Mouse (Mus musculus) testis, adult 10 weeks (tissue): ENCODE measurements around the gene Tpsb2. TPM values are rescaled to one million over a fixed set of nuclear protein-coding genes. Genes with fewer than 3 reads are reported as not detected.

ENCODE experiments used
- polyA plus RNA-seq: library from polyadenylated mRNA; stranded (reverse); fragments of 350-450 nt; fragmentation: Illumina TruSeq; extraction: RNeasy Lipid Tissue Mini Kit (QIAGEN cat#74804); gene quantifications from one replicate; pipeline ENCODE4 v1.2.3, GENCODE M21; 2014; ENCODE audit warnings: low read depth, low replicate concordance

Tpsb2 gene
- polyA plus RNA-seq = not detected

DNA sequence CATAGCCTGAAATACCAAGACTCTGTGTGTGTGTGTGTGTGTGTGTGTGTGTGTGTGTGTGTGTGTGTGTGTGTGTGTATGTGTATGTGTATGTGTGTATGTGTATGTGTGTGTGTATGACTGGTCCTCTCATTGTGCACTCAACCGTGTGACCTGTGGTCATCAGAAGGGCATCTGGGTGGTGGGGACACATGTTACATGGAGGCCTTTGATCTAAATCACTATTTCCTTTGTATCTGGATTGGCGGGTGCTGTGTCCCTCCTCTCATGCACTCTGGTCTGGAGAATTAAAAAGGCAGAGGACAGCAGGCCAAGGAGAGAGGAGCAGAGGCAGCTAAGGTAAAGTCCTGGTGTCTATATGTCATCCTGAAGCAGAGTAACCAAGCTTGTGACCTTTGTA is at the start of gene Tpsb2:
Gene Tpsb2 (plus strand): TSS at position 301 of the 400 bp plus-strand sequence.

DNA sequence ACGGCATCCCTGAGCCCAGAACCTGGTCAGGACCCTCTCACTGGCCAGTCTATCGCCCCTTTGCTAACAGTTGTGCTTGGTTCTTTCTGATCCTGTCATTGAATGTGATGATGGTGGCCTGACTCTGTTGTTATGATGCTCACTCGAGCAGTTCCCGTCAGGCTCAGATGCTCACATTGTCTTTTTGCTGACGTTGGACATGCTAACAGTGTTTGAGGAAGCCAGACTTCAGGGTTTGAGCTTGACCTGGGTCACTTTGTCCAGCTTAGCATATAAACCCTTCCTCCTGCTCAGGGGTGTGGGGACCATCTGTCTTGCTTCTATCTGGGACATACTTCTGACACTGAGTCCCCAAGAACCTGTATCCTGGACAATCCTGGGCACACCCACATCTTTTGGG is 47.8 kb upstream of the Tpsb2 start, which contains the start of gene Prss29:
Gene Prss29 (plus strand): TSS at position 301 of the 400 bp plus-strand sequence.

DNA sequence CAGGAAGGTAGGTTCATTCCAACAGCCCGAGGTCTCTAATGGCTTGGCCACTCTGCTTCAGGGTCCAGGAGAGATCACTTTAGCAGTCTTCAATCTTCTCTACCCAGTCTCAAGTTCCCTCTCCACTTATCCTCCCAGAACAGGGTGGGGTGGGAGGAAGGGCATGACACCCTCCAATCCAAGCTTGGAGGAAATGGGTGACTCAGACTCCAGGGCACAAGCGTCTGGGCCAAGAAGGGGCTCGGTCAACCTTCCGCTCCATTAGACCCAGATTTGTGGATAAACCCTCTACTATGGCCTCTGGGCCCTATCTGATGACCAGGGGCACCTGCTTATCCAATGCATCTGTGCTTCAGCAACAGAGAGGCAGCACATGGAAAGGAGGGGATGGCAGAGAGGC is 20.6 kb upstream of the Tpsb2 start, which contains the start of gene Tpsab1:
Gene Tpsab1 (minus strand): TSS at position 101 of the 400 bp plus-strand sequence.

DNA sequence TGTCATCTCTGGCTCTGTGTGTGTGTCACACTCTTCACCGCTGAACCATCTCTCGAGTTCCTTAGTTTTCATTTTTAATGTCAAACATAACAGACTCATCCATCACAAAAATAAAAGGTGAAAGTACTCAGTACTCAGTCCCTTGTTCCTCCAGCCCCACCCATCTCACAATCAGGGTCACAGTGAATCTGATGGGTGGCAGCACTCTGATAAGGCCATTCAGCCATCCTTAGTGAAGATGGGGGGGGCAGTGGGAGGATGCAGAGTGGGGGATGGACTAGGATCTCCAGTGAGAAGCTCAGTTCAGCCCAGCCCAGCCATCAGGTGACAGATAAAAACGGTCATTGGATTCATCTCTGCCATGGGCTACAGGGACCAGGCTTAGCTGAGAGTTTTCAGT is 2.9 kb downstream of the Tpsb2 start, which contains the start of gene Tpsg1:
Gene Tpsg1 (plus strand): TSS at position 301 of the 400 bp plus-strand sequence.

Other genes with a start within 250 kb of the Tpsb2 start
- gene Ptx4, start 245.5 kb upstream of the Tpsb2 start, polyA plus RNA-seq = not detected
- 3.2 TPM for gene Clcn7, start 232.9 kb upstream of the Tpsb2 start, polyA plus RNA-seq
- gene Ccdc154, start 203.8 kb upstream of the Tpsb2 start, polyA plus RNA-seq = 2.2 TPM
- gene Gm38655, start 190.8 kb upstream of the Tpsb2 start, polyA plus RNA-seq = not detected
- 5.9 TPM for gene BC003965, start 181.8 kb upstream of the Tpsb2 start, polyA plus RNA-seq
- 3.5 TPM for gene Unkl, start 177.9 kb upstream of the Tpsb2 start, polyA plus RNA-seq
- gene Gnptg, start 126.2 kb upstream of the Tpsb2 start, polyA plus RNA-seq = 2.9 TPM
- 6.2 TPM for gene Tsr3, start 126.1 kb upstream of the Tpsb2 start, polyA plus RNA-seq
- gene Baiap3, start 109.9 kb upstream of the Tpsb2 start, polyA plus RNA-seq = 0.20 TPM
- gene Ube2i, start 91.7 kb upstream of the Tpsb2 start, polyA plus RNA-seq = 461 TPM
- gene Prss34, start 67.9 kb upstream of the Tpsb2 start, polyA plus RNA-seq = not detected
- gene Prss28, start 57.7 kb upstream of the Tpsb2 start, polyA plus RNA-seq = not detected
- gene Prss29, start 47.7 kb upstream of the Tpsb2 start, polyA plus RNA-seq = not detected
- gene Tpsab1, start 20.7 kb upstream of the Tpsb2 start, polyA plus RNA-seq = not detected
- not detected for gene Tpsg1, start 3.0 kb downstream of the Tpsb2 start, polyA plus RNA-seq
- gene Cacna1h, start 67.5 kb downstream of the Tpsb2 start, polyA plus RNA-seq = 3.0 TPM
- gene Tekt4, start 88.3 kb downstream of the Tpsb2 start, polyA plus RNA-seq = 6.4 TPM
- not detected for gene Sstr5, start 131.0 kb downstream of the Tpsb2 start, polyA plus RNA-seq
- gene Sox8, start 204.4 kb downstream of the Tpsb2 start, polyA plus RNA-seq = 4.2 TPM
- 2.4 TPM for gene Lmf1, start 212.8 kb downstream of the Tpsb2 start, polyA plus RNA-seq